Mouse (Mus musculus): ENCODE data around the gene Olfr99.

DNA sequence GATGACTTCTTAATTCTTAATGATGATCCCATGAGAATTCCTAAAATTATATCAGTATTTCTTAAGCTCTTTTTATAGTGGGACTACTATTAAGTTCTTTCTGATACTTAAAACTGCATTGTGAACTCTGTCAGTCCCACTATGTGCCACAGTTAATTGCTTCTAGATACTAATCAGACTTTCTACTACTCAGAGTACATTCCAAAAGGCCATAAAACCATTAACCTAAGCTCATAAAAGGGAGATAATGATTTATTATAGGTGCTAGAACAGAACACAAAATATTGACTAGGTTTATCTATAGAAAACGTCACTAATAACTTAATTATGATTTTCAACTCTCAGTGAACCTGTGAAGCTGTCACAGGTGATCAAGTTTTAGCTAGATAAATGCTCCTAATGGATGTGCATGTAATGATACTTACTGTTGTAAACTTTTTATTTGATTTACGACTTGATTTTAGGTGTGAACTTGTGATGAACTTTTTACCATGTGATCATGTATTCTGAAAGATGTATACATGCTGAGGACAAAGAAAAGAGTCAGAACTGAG lies 27.0 kb upstream of the Olfr99 start:
- no peak for TF ChIP-seq CTCF (conservative IDR thresholded peaks at IDR 0.05; ENCODE audit: low read length)
- TF ChIP-seq POU5F1 (IDR thresholded peaks at IDR 0.05; ENCODE audit: borderline replicate concordance, low read length), result no peak
- TF ChIP-seq NANOG (IDR thresholded peaks at IDR 0.05; ENCODE audit: borderline replicate concordance, low read length), result no peak
